Mouse (Mus musculus): ENCODE measurements at regions not wholly inside any gene's neighbourhood (a gene's known extent, or its start where the extent isn't known, plus 50 kb on each side); places are given as distances from the start of the nearest gene placed in this dataset.

- TF ChIP-seq CTCF (IDR thresholded peaks at IDR 0.05; ENCODE audit: borderline replicate concordance, extremely low read depth, insufficient read depth, insufficient read length) = no peak
- no peak for TF ChIP-seq POLR2A (IDR thresholded peaks at IDR 0.05; ENCODE audit: borderline replicate concordance, extremely low read depth, insufficient read depth, insufficient read length, poor library complexity, severe bottlenecking)
Observed at GRCm38 (mm10) chr3:117153011-117153473, 184.3 kb upstream of the Palmd start.
